Mouse (Mus musculus) intestine, embryonic 15.5 days (tissue): ENCODE measurements around the gene Cd3d. TPM values are rescaled to one million over a fixed set of nuclear protein-coding genes. Genes with fewer than 3 reads are reported as not detected.
A peak's percentile ranks its signal among the peaks of the same experiment; 100 is the strongest.
"Not testable (repeated sequence)": the region's sequence is repeated elsewhere in the genome, so short reads cannot be mapped to it uniquely, and the experiment has no call there.

Source experiments
- ATAC-seq: fragments of 200-750 bp; cut with Nextera tagmentation; 2 replicates; pipeline ENCODE4 v1.8.0; 2017; ENCODE audit warnings: moderate TSS enrichment, moderate library complexity
- H3K27ac ChIP-seq: fragments of 300-500 bp; sonication (generic); 2 replicates; pipeline ENCODE4 v1.5.1; 2015; ENCODE audit warnings: mild to moderate bottlenecking, inconsistent platforms
- H3K27me3 ChIP-seq: fragments of 300-500 bp; sonication (generic); replicated peaks from 2 replicates; pipeline ENCODE4 v1.6.1; 2015; ENCODE audit warnings: inconsistent platforms
- H3K36me3 ChIP-seq: fragments of 300-500 bp; sonication (generic); 2 replicates; pipeline ENCODE4 v1.6.1; 2015; ENCODE audit warnings: inconsistent platforms
- H3K4me1 ChIP-seq: fragments of 300-500 bp; sonication (generic); replicated peaks from 2 replicates; pipeline ENCODE4 v1.6.1; 2015; ENCODE audit warnings: inconsistent platforms
- H3K4me2 ChIP-seq: fragments of 300-500 bp; sonication (generic); replicated peaks from 2 replicates; pipeline ENCODE4 v1.6.1; 2015; ENCODE audit warnings: mild to moderate bottlenecking, inconsistent platforms
- H3K4me3 ChIP-seq: fragments of 300-500 bp; sonication (generic); replicated peaks from 2 replicates; pipeline ENCODE4 v1.5.1; 2015; ENCODE audit warnings: inconsistent platforms
- H3K9ac ChIP-seq: fragments of 300-500 bp; sonication (generic); 2 replicates; pipeline ENCODE4 v1.6.1; 2015; ENCODE audit warnings: inconsistent platforms
- H3K9me3 ChIP-seq: fragments of 300-500 bp; sonication (generic); 2 replicates; pipeline ENCODE4 v1.6.1; 2016; ENCODE audit warnings: inconsistent platforms
- WGBS: fragments of 180-500 bp; shearing (Covaris S2); methylation state at CpG from one replicate; pipeline ENCODE4 v1.1.7; 2015; 5-methylcytosine and 5-hydroxymethylcytosine counted together
- polyA plus RNA-seq: library from polyadenylated mRNA; unstranded; fragments of >200 nt; fragmentation: Nextera tagmentation; extraction: Ambion mirVana; gene quantifications from 2 replicates; pipeline ENCODE4 v1.2.1, GENCODE M21; 2015

The Cd3d gene
- polyA plus RNA-seq, result not detected in 2 replicates

DNA sequence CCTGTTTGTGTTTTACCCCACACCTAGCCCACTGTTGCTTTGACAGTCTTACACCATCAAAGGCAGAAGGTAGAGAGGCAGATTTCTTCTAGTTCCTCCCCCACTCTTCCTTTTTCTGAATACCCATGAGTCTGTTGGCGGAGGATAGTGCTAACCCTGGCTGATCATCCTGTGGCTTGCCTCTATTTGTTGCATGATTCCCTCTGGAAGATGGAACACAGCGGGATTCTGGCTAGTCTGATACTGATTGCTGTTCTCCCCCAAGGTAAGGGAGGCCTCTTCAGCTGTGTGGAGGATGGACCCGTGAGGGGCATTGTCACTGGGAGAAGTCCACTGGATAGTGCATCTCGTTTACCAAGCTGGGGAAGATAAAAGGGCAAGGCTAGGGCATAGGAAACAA, at the start of gene Cd3d:
Cd3d (plus strand) TSS at position 111 of the 400 bp plus-strand sequence.
- no peaks in the 10 kb centered on the region for H3K9me3 ChIP-seq
- H3K27me3 ChIP-seq, result no peaks in the 10 kb centered on the region; the same call in 1 of the 2 replicates
- H3K4me1 ChIP-seq, result no peaks in the 10 kb centered on the region
- WGBS, result 79% methylated on average over 4 of the region's 4 CpGs
- no peak within 1 kb of the TSS for H3K27ac ChIP-seq
- H3K4me2 ChIP-seq, result no peak within 1 kb of the TSS
- H3K36me3 ChIP-seq, result no peaks in the 10 kb centered on the region
- no peak within 1 kb of the TSS for H3K9ac ChIP-seq
- ATAC-seq, result no peak
- H3K4me3 ChIP-seq, result no peak within 1 kb of the TSS

DNA sequence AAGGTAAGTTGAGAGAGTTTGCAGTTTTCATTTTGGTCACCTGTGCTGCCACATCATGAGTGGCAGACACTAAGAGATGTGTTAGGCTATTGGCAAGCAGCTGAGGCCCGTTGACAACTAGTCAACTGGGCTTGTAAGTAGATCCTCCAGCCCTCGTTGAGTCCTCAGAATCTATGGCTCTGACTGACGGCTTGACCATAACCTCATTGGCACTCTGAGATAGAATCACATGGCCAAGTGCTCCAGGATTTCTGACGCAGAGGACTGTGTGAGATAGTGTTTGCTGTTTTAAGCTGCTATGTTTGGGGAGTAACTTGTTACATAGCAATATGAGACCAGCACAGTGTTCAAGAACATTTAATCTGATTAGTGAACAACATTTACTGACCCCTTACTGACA, 39.8 kb upstream of the Cd3d start:
- Histone ChIP-seq H3K9ac (no peak overlapping the region), H3K9me3 (no peaks in the 10 kb centered on the region), H3K36me3 (peaks cover 37% of the 10 kb centered on the region), H3K4me1 (no peaks in the 10 kb centered on the region), H3K4me3 (no peak overlapping the region), H3K4me2 (no peak overlapping the region), H3K27ac (no peak overlapping the region), H3K27me3 (no peaks in the 10 kb centered on the region)
- WGBS, result 81% methylated on average over 4 of the region's 4 CpGs
- no peak for ATAC-seq

DNA sequence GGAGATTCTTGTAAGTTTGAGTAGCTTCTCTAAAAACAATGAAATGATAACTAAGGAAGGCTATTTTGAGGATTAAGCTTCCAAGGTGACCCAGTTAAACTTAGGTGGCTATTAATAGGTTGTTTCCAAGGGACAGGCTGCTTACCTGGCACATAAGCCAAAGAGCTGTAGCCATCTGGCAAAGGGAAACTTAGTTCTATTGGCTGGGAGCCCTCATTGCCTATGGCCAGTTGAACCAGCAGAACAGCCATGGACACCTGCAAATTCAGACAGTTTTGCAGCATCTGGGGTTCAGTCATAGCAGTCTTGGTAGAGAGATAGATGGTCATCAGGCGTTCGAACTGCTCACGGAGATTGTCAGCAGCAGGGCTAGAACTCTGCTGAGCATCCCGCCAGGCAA, 39.2 kb upstream of the Cd3d start:
- Histone ChIP-seq H3K4me2 (no peak overlapping the region), H3K27me3 (no peaks in the 10 kb centered on the region), H3K36me3 (peaks cover 37% of the 10 kb centered on the region), H3K9ac (no peak overlapping the region), H3K4me1 (no peaks in the 10 kb centered on the region), H3K4me3 (no peak overlapping the region), H3K27ac (no peak overlapping the region), H3K9me3 (no peaks in the 10 kb centered on the region)
- WGBS, result 91% methylated on average over 4 of the region's 4 CpGs
- ATAC-seq, result no peak

DNA sequence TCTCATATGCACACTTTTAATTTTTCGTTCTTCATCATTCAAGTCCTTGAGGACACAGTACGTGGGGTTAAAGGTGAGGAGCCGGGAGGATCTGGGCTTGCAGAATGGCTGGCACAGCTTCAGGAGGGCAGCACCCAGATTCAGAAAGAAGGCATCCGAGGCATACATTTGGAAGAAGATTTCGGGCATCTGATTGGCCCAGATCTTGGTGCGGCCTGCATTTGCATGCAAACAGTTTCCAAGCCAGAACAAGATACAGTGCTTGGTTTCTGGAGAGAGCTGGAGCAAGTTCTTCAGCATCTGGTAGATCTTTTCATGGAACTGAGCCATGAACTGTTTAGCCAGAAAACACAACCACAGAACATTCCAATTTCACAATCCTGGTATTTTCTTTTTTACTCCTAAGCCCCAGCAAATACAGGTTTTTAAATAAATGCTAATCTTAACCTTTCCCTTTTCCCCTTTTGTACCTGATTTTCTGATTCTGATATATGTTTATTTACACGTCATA, 35.3 kb upstream of the Cd3d start:
- Histone ChIP-seq H3K4me1 (no peaks in the 10 kb centered on the region), H3K27ac (no peak overlapping the region), H3K27me3 (no peaks in the 10 kb centered on the region), H3K9me3 (no peaks in the 10 kb centered on the region), H3K36me3 (peaks cover 38% of the 10 kb centered on the region), H3K4me2 (no peak overlapping the region), H3K4me3 (no peak overlapping the region), H3K9ac (no peak overlapping the region)
- no peak for ATAC-seq
- 94% methylated on average over 7 of the region's 7 CpGs for WGBS

DNA sequence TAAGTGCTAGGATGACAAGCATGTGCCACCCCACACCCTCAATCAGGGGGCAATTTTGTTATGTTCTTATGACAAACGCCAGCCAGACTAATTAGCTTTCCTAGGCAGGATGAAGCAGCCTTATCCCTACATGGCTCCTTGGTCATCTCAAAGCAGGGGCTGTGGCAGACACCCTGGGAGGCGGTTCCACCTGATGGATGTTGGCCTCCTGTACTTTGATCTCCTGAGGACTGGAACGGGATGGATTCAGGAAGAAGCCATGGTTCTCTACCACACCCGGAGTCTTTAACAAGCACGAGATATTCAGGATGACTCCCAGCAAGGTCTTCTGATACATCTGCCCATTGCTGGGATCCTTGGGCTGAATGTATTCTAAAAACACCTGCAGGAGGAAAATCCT, 33.8 kb upstream of the Cd3d start:
- no peak overlapping the region for H3K4me3 ChIP-seq
- H3K27ac ChIP-seq, result no peak overlapping the region
- H3K36me3 ChIP-seq, result peaks cover 35% of the 10 kb centered on the region
- no peaks in the 10 kb centered on the region for H3K9me3 ChIP-seq
- H3K9ac ChIP-seq, result no peak overlapping the region
- ATAC-seq, result no peak
- H3K4me1 ChIP-seq, result no peaks in the 10 kb centered on the region
- no peaks in the 10 kb centered on the region for H3K27me3 ChIP-seq
- 75% methylated on average over 5 of the region's 5 CpGs for WGBS
- H3K4me2 ChIP-seq, result no peak overlapping the region

DNA sequence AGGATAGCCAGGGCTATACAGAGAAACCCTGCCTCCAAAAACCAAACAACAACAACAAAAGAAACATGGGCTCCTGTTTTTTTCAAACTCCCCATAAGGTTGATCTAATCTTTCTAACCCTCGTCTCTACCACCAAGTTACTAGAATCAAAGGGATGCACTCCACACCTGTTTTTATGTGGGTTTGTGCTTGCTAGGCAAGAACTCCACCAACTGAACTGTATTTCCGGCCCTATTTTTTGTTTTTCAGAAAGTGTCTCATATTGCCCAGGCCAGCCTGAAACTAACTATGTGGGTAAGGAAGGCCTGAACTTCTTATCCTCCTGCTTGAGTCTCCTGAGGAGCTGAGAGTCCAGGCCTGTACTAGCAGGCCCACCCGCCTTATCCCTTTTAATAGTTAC, 27.2 kb upstream of the Cd3d start:
- no peaks in the 10 kb centered on the region for H3K4me1 ChIP-seq
- H3K4me2 ChIP-seq, result no peak overlapping the region
- H3K9me3 ChIP-seq, result no peaks in the 10 kb centered on the region
- H3K27me3 ChIP-seq, result no peaks in the 10 kb centered on the region
- peaks cover 26% of the 10 kb centered on the region for H3K36me3 ChIP-seq
- no peak overlapping the region for H3K4me3 ChIP-seq
- H3K9ac ChIP-seq, result no peak overlapping the region
- ATAC-seq, result no peak
- no peak overlapping the region for H3K27ac ChIP-seq
- WGBS, result 90% methylated on average over 3 of the region's 3 CpGs

DNA sequence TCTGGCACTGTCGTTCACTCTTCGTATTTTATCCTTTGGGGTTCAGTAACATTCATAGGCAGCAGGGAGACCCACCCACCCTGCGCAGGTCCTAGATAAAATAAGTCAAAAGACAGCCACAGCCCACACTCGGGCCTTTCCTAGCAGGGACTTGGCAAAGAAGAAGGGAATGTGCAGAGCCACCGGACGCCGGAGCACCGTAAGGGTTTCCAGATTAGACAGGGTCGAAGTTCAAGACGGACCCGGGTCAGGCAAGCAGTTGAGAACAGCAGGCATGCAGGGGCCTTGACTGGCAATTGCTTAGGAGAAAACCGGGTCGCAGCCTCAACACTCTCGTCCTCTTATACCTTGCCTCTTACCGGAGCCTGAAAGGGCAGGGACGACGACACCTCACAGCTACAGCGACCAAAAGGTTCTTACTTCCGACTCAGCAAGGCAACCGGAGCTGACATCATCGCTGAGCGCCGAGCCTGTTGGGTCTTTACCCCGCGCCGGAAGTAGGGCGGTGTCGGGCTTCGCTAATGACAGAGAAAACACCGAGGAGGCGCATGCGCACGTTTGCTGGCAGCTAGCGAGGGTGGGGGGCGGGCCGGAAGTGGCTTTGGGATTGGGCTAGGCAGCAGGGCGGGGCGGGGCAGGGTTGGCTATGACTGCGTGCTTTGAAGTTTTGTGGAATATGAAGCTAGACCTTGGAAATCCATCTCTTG, 16.3 kb upstream of the Cd3d start, which contains the start of gene Ube4a:
Ube4a (minus strand) TSS at position 475 of the 707 bp plus-strand sequence.
- Histone ChIP-seq H3K4me3 (peak within 1 kb of the TSS; percentile 81), H3K27ac (peak within 1 kb of the TSS; percentile 65), H3K4me2 (peak within 1 kb of the TSS; percentile 80), H3K27me3 (no peaks in the 10 kb centered on the region), H3K9me3 (no peaks in the 10 kb centered on the region), H3K9ac (peak within 1 kb of the TSS; percentile 74), H3K4me1 (peaks cover 8% of the 10 kb centered on the region), H3K36me3 (peaks cover 6% of the 10 kb centered on the region; the same call in 1 of the 2 replicates)
- peak; percentile 97 for ATAC-seq
- WGBS, result under 1% methylated on average over 39 of the region's 39 CpGs

DNA sequence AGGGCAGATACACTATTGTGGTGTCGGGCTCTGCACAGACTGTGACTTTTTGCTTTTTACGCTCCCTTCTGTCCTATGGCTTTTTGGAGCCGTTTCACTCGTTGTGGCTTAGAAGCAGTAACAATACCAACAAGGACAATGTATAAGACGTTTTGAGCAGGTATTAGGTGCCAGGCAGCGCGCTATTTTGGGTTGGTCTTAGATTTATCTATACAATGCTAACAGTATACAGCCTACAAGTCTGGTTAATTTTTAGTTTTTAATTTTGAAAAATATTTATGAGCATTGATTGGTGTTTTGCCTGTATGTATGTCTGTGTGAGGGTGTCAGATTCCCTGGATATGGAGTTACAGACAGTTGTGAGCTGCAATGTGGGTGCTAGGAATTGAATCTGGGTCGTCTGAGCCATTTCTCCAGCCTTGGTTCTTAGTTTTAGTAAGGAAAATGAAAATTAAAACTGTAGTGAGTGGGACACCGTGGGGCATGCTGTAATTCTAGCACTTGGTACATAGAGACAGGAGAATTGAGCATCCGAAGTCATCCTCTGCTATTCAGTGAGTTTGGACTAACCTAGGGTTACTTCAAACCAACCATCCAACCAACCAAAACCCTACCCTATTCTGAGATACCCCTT, 15.6 kb upstream of the Cd3d start:
- peaks cover 8% of the 10 kb centered on the region for H3K4me1 ChIP-seq
- peak overlapping the region; percentile 81 for H3K4me3 ChIP-seq
- WGBS, result 14% methylated on average over 10 of the region's 10 CpGs
- H3K27ac ChIP-seq, result peak overlapping the region; percentile 48; the same call in 1 of the 2 replicates
- H3K9me3 ChIP-seq, result no peaks in the 10 kb centered on the region
- H3K9ac ChIP-seq, result peak overlapping the region; percentile 39; the same call in 1 of the 2 replicates
- H3K4me2 ChIP-seq, result peak overlapping the region; percentile 80
- peaks cover 6% of the 10 kb centered on the region; the same call in 1 of the 2 replicates for H3K36me3 ChIP-seq
- no peaks in the 10 kb centered on the region for H3K27me3 ChIP-seq
- ATAC-seq, result peak; percentile 53; the same call in 1 of the 2 replicates

DNA sequence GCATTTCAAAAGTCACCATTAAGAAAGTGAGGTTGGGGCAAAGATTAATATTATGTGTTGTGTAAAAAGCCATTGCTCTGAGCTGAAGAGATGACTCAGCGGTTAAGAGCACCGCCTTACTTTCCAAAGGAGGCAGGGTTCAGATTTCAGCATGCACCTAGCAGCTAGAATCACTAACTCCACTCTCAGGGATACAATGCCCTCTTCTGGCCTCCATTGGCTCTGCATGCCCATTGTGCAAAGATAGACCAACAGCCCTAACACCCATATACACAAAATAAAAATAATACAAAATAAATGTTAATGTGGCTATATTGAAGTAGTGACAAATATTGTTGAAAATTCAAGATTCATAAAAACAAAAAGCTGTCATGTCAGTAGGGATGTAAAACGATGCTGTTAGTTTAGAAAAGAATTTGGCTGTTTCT, 14.8 kb upstream of the Cd3d start:
- no peak overlapping the region for H3K27ac ChIP-seq
- 25% methylated on average over 3 of the region's 3 CpGs for WGBS
- H3K27me3 ChIP-seq, result no peaks in the 10 kb centered on the region
- H3K4me2 ChIP-seq, result no peak overlapping the region
- H3K36me3 ChIP-seq, result 0 out of 2 replicates have a peak, but pooled peaks cover 3% of the 10 kb centered on the region
- peaks cover 8% of the 10 kb centered on the region for H3K4me1 ChIP-seq
- ATAC-seq, result no peak
- H3K9ac ChIP-seq, result no peak overlapping the region
- H3K9me3 ChIP-seq, result no peaks in the 10 kb centered on the region
- H3K4me3 ChIP-seq, result no peak overlapping the region

DNA sequence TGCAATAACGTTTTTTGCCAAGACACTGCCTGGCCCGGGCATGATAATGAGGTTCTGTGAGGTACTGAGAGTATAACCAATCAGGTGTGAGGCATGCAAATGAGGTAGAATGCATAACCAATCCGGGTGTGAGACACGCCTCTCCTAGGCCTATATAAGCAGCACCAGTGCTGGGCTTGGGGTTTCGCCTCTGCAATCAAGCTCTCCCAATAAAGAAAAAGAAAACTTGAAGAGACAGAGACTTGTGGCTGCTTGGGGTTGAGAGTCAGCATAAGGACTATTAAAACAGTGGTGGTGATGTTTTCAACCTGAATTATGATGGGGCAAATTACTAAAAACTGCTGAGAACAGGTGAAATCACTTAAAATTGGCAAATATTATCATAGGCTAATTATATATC, 13.8 kb upstream of the Cd3d start:
- H3K4me1 ChIP-seq, ATAC-seq, H3K9me3 ChIP-seq, H3K27me3 ChIP-seq, H3K9ac ChIP-seq, H3K4me2 ChIP-seq, H3K4me3 ChIP-seq, H3K27ac ChIP-seq, H3K36me3 ChIP-seq: not testable (repeated sequence)
- WGBS, result 82% methylated on average over 5 of the region's 5 CpGs

DNA sequence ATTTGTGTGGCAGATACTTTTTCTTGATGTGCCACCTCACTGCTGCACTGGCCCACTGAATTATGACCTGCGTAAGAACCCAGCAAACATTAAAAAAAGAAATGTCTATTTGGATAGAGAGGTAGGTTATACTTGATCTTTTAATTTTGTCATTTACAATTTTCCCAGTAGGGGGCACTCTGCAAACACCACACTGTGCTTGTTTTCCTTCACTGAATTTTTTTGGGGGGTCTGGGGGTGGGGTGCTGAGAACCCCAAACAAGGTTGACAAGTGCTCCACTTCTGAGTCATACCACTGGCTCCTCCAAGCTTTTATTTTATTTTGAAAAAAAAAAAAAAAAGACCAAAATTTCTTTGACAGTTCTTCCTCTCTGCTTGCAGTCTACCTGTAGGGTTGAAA, 12.1 kb upstream of the Cd3d start:
- WGBS, result 53% methylated on average over 1 of the region's 1 CpGs
- Histone ChIP-seq H3K4me2 (no peak overlapping the region), H3K27ac (no peak overlapping the region)

DNA sequence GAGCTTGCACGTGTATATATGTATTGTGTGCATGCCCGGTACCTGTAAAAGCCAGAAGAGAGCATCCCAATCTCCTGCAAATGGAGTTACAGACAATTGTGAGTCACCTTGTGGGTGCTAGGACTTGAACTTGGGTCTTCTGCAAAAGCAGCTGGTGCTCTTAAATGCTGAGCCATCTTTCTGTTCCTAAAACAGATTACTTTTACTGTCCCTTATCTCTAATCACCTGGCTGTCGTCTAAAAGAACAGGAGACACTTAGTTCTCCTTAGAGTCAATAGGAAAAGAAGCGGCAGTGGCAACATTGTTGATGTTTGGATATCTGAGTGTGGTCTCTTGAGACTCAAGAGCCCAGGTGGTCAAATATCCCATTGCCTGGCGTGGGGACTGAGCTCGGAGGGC, 3.8 kb upstream of the Cd3d start:
- H3K4me3 ChIP-seq, result no peak overlapping the region
- H3K9ac ChIP-seq, result no peak overlapping the region
- no peaks in the 10 kb centered on the region for H3K36me3 ChIP-seq
- H3K4me2 ChIP-seq, result no peak overlapping the region
- H3K27me3 ChIP-seq, result no peaks in the 10 kb centered on the region; the same call in none of the 2 replicates
- no peak for ATAC-seq
- H3K9me3 ChIP-seq, result no peaks in the 10 kb centered on the region
- H3K4me1 ChIP-seq, result no peaks in the 10 kb centered on the region
- WGBS, result 64% methylated on average over 6 of the region's 6 CpGs
- no peak overlapping the region for H3K27ac ChIP-seq

More for the DNA sequence above, 12.1 kb upstream of the Cd3d start:
- Histone ChIP-seq H3K9ac (no peak overlapping the region), H3K9me3 (no peaks in the 10 kb centered on the region), H3K36me3 (no peaks in the 10 kb centered on the region), H3K27me3 (no peaks in the 10 kb centered on the region; the same call in 1 of the 2 replicates), H3K4me3 (no peak overlapping the region), H3K4me1 (peaks cover 8% of the 10 kb centered on the region)
- ATAC-seq, result no peak
